22 mouse cellular contexts compared by ENCODE assay signal in genomic region chr17:62464994-62465393, GRCm38 (mm10).
"Had no signal": no experiment of that assay in that cellular context is flagged by ENCODE, and none has a peak within 500 bp of the region (broad histone marks: within the 10 kb centered on the region; RNA-seq: fewer than 3 reads in every experiment).

No protein-coding gene starts in this region.

- H3K9ac ChIP-seq: heart, embryonic 12.5 days; hindbrain, embryonic 12.5 days; hindbrain, embryonic 14.5 days; intestine, embryonic 15.5 days; limb, embryonic 12.5 days had no signal

- H3K4me3 ChIP-seq: gastrocnemius, adult 2 months; heart, embryonic 10.5 days; heart, embryonic 12.5 days; hindbrain, embryonic 10.5 days; hindbrain, embryonic 12.5 days; intestine, embryonic 15.5 days; layer of hippocampus, adult 2 months; left cerebral cortex, adult 2 months; limb, embryonic 10.5 days; limb, embryonic 12.5 days had no signal

- DNase-seq: gastrocnemius, adult 2 months; gastrocnemius, postnatal 10 days; gastrocnemius, postnatal 25 days; heart, postnatal 10 days; heart, postnatal 4 days; kidney, adult 18-20 months; kidney, adult 8-10 months; kidney, postnatal 10 days; kidney, postnatal 25 days had no signal

- H3K4me2 ChIP-seq: heart, embryonic 12.5 days; hindbrain, embryonic 12.5 days; hindbrain, embryonic 14.5 days; intestine, embryonic 15.5 days; limb, embryonic 12.5 days had no signal

- H3K27me3 ChIP-seq: heart, embryonic 12.5 days; hindbrain, embryonic 12.5 days; intestine, embryonic 15.5 days; limb, embryonic 12.5 days had no signal

- H3K36me3 ChIP-seq: heart, embryonic 10.5 days; heart, embryonic 12.5 days; hindbrain, embryonic 10.5 days; hindbrain, embryonic 12.5 days; intestine, embryonic 15.5 days; limb, embryonic 10.5 days; limb, embryonic 12.5 days had no signal

- H3K9me3 ChIP-seq: heart, embryonic 10.5 days; heart, embryonic 12.5 days; hindbrain, embryonic 10.5 days; hindbrain, embryonic 12.5 days; intestine, embryonic 15.5 days; limb, embryonic 10.5 days; limb, embryonic 12.5 days had no signal

- ATAC-seq: hindbrain, embryonic 16.5 days; inflammation-experienced regulatory T-cells, adult 6 months; intestine, embryonic 15.5 days; intestine, postnatal 0 days had no signal

- H3K27ac ChIP-seq: gastrocnemius, adult 2 months; heart, embryonic 10.5 days; hindbrain, embryonic 10.5 days; hindbrain, embryonic 12.5 days; hindbrain, embryonic 14.5 days; intestine, embryonic 15.5 days; layer of hippocampus, adult 2 months; left cerebral cortex, adult 2 months; limb, embryonic 10.5 days; limb, embryonic 12.5 days had no signal

- H3K4me1 ChIP-seq: heart, embryonic 10.5 days; hindbrain, embryonic 10.5 days; hindbrain, embryonic 12.5 days; intestine, embryonic 15.5 days had no signal
